Mouse (Mus musculus) testis, adult 2 months (tissue): ENCODE measurements at regions not wholly inside any gene's neighbourhood (a gene's known extent, or its start where the extent isn't known, plus 50 kb on each side); places are given as distances from the start of the nearest gene placed in this dataset.

Experiments used
- H3K27ac ChIP-seq: fragments of 200-500 bp; 2 replicates; pipeline ENCODE4 v1.5.1; 2012; ENCODE audit warnings: low read depth, low read length; ENCODE audit not compliant: control insufficient read depth, insufficient read depth
- H3K27me3 ChIP-seq: fragments of 200-500 bp; 2 replicates; pipeline ENCODE4 v1.6.1; 2012; ENCODE audit warnings: mild to moderate bottlenecking, low read length, moderate library complexity; ENCODE audit not compliant: control insufficient read depth, insufficient read depth
- H3K36me3 ChIP-seq: fragments of 200-500 bp; 2 replicates; pipeline ENCODE4 v1.6.1; 2012; ENCODE audit warnings: mild to moderate bottlenecking, low read length; ENCODE audit not compliant: control insufficient read depth, insufficient read depth
- H3K4me1 ChIP-seq: fragments of 200-500 bp; 2 replicates; pipeline ENCODE4 v1.6.1; 2012; ENCODE audit warnings: low read length; ENCODE audit not compliant: control insufficient read depth, insufficient read depth
- H3K4me3 ChIP-seq: fragments of 200-500 bp; 2 replicates; pipeline ENCODE4 v1.5.1; 2012; ENCODE audit warnings: low read depth, mild to moderate bottlenecking, low read length, moderate library complexity, mixed read lengths; ENCODE audit not compliant: control insufficient read depth
- CTCF ChIP-seq: fragments of 200-500 bp; IDR thresholded peaks from 2 replicates; pipeline ENCODE4 v1.5.1; 2012; ENCODE audit warnings: low read depth, mild to moderate bottlenecking, inconsistent platforms, low read length, moderate library complexity; ENCODE audit not compliant: control insufficient read depth, insufficient read depth, insufficient replicate concordance
- POLR2A ChIP-seq: fragments of 200-500 bp; IDR thresholded peaks from 2 replicates; pipeline ENCODE4 v1.6.1; 2012; ENCODE audit warnings: low read depth, mild to moderate bottlenecking, inconsistent platforms, low read length, moderate library complexity; ENCODE audit not compliant: control insufficient read depth

DNA sequence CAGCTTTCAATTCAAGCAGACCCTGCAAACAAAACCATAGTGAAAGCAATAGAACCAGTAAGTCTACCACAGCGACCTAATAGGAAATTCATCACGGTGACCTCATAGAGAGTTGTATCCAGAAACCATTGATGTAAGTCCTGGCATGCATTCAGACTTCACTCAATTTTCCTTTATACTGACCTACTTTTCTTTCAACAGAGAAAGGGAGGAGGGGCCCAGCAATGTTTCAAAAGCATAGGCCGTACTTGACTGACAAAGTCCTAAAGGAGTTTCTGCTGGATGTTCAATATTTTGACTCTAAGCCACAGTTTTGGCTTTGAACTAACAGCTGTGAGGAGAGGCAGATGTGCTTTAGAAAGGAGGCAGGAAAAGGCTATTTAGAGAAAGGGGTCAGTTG, 88.4 kb downstream of the AI593442 start:
- Histone ChIP-seq H3K4me3 (no peak overlapping the region), H3K27ac (no peak overlapping the region), H3K36me3 (no peaks in the 10 kb centered on the region), H3K27me3 (no peaks in the 10 kb centered on the region), H3K4me1 (no peaks in the 10 kb centered on the region)
- TF ChIP-seq POLR2A (no peak), CTCF (no peak)

DNA sequence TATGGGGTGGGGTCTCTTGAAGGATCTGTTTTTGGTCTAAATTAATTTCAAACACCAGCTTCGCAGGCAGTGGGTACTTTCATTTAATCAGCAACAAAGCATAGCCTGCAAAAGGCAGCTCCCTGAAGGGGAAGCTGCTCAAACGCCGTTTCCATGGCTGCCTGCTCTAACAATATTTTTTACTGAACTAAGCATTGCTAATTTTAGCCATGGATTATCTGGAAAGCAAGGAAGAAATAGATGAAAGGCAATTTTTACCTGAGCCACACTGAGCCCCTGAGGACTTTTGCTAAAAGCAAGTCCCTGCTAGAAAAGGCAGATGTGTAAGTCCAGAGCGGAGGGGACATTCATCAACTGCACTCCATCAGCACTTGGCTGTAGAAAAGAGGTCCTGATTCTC, 105.5 kb downstream of the AI593442 start:
- Histone ChIP-seq H3K4me3 (no peak overlapping the region), H3K4me1 (no peaks in the 10 kb centered on the region)

DNA sequence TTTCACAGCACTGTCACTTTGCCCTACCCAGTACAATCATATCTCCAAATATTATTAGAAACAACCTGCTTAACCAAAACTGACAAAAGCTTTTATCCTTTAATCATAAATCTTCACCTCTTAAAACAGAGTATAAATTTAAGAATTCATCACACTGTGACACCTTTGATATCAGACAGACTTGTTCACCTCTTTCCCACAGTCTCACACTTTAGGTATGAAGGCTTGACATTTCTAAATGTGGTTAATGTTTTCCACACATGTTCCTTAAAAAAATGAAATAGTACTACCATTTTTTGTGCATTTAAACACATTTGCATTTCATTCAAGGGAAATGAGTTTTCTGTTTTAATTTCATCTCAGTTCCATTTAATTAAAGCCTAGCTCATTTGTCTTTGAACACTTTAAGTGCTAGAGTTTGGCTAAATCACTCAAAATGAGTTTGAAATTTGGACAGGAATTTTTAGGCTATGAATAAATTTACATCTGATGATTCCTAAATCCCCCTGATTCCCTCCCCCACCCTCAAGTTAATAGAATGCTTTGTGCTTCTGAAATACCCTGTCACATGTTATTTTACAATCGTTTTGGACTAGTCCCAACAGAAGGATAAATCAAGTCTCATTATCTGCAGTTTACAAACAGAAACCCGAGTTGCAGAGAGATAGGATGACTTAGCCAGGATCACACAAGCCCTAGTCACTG, 127.9 kb downstream of the AI593442 start:
- H3K36me3 ChIP-seq, result no peaks in the 10 kb centered on the region
- H3K27me3 ChIP-seq, result no peaks in the 10 kb centered on the region
- H3K4me3 ChIP-seq, result no peak overlapping the region
- TF ChIP-seq POLR2A (no peak), CTCF (no peak)
- H3K4me1 ChIP-seq, result no peaks in the 10 kb centered on the region
- no peak overlapping the region for H3K27ac ChIP-seq

More for the DNA sequence above, 105.5 kb downstream of the AI593442 start:
- H3K36me3 ChIP-seq, result no peaks in the 10 kb centered on the region
- no peak overlapping the region for H3K27ac ChIP-seq
- TF ChIP-seq CTCF (no peak), POLR2A (no peak)
- no peaks in the 10 kb centered on the region for H3K27me3 ChIP-seq

DNA sequence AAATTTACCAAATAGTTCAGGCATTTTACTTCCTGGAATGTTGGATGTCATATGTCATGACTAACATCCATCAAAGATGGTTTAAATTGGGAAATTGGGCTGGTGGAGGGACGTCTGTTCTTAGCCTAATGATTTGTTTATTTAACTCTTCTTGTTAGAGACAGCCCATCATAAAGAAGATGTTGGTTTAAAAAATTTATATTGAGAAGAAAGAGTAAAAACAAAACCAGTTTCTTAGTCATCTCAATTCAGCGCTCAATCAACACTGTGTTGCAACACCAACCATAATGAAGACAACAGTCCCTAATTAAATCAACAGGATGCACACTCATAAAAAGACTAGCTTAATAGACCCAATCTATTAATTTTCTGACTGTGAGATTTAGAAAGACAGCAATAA, 133.5 kb downstream of the AI593442 start:
- Histone ChIP-seq H3K27me3 (no peaks in the 10 kb centered on the region), H3K4me1 (no peaks in the 10 kb centered on the region), H3K27ac (no peak overlapping the region), H3K36me3 (no peaks in the 10 kb centered on the region), H3K4me3 (no peak overlapping the region)
- no peak for TF ChIP-seq CTCF
- no peak for TF ChIP-seq POLR2A

DNA sequence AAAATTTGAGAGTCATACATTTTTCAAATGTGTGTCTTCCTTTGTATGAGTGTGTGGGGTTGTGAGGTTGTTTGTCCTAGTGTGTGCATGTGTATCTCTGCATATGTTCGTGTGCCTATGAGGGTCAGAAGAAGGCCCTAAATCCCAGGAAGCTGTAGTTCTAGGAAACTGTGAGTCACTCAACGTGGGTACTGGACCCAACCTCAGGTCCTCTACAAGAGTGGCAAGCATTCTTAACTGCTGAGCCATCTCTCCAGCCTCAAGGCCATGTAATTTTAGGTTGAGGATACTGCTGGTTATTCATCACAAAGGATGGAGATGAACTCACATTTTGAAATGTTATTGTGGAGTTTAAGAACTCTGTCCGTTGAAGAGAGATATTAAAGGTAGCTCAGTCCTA, 140.5 kb downstream of the AI593442 start:
- Histone ChIP-seq H3K36me3 (no peaks in the 10 kb centered on the region), H3K4me3 (no peak overlapping the region), H3K27ac (no peak overlapping the region), H3K27me3 (no peaks in the 10 kb centered on the region), H3K4me1 (no peaks in the 10 kb centered on the region)
- no peak for TF ChIP-seq CTCF

DNA sequence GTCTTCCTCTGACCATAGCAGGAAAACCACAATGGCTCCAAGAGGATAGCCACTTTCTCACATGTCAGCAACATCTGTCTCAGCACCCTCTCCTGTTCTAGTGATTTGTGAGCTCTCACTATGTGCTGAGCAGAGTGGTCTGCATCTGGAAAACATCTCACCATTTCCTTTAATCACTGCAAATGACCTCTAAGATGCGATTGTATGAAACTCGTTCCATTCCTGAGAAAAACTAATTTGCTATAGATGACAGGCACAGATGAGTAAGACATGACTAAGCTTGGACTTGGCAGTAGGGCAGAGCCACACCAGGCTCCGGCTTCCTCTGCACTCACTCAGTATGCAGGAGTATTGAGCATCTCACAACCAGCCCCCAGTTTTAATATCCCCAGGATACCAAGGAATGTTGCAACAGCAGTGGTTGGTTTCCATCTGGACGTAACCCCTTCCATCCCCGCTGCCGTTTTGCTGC, 150.1 kb downstream of the AI593442 start:
- Histone ChIP-seq H3K27ac (no peak overlapping the region), H3K27me3 (no peaks in the 10 kb centered on the region), H3K4me3 (no peak overlapping the region), H3K4me1 (no peaks in the 10 kb centered on the region), H3K36me3 (no peaks in the 10 kb centered on the region)
- TF ChIP-seq POLR2A, result no peak
- no peak for TF ChIP-seq CTCF

DNA sequence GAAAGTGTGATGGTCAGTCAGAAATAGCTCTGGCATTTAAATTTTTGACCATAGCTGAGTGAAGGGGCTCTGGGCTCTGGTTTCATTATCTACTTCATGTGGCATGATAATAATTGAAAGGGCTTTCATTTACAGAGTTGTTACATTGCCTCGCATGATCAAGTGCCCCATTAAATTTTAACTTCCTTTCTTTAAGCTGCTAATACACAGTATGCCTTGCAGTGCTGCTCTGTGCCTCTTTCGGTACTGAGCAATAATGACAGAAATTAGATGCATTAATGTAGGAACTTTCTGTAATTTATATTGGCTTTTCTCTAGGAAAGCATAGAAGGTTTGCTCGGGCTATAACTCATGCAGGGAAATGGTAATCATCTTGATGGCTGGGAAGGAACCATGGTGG, 179.1 kb downstream of the AI593442 start:
- H3K4me1 ChIP-seq, result no peaks in the 10 kb centered on the region
- TF ChIP-seq POLR2A, result no peak
- no peaks in the 10 kb centered on the region for H3K36me3 ChIP-seq
- H3K27ac ChIP-seq, result no peak overlapping the region
- no peak overlapping the region for H3K4me3 ChIP-seq
- H3K27me3 ChIP-seq, result no peaks in the 10 kb centered on the region
